Mouse (Mus musculus) adrenal gland, postnatal 14 days (tissue): Measurements from ENCODE around the gene Kif11. TPM values are rescaled to one million over a fixed set of nuclear protein-coding genes. Genes with fewer than 3 reads are reported as not detected.
A peak's percentile ranks its signal among the peaks of the same experiment; 100 is the strongest.

ENCODE experiments used
- DNase-seq: peaks from one replicate; pipeline ENCODE4 v3.0.0; 2021; ENCODE audit warnings: mixed read lengths
- long read RNA-seq, 2 experiments: library from polyadenylated mRNA; stranded (forward); transcript quantifications; one replicate each; pipeline ENCODE4 v2.0.0; 2021
- total RNA-seq: library from RNA; stranded (reverse); gene quantifications from 2 replicates; pipeline ENCODE4 v1.2.3, GENCODE M21; 2021

Gene Kif11
- total RNA-seq, result 10.3 and 12.5 TPM in 2 replicates
- long read RNA-seq, experiment 1, full-length matches to known transcripts, result 9 of 11 reads
- long read RNA-seq, experiment 1, partial matches to known transcripts, result 1 of 11 reads
- long read RNA-seq, experiment 1, other reads (novel, unspliced or antisense), result 1 of 11 reads
- long read RNA-seq, experiment 2, full-length matches to known transcripts, result 3 of 8 reads
- long read RNA-seq, experiment 2, partial matches to known transcripts, result 1 of 8 reads
- long read RNA-seq, experiment 2, other reads (novel, unspliced or antisense), result 4 of 8 reads

GRCm38 (mm10) chr19:37375755-37376615 is at the start of gene Kif11:
Gene Kif11, plus strand, starts transcription at chr19:37376403.
- peak; percentile 99 for DNase-seq

DNA sequence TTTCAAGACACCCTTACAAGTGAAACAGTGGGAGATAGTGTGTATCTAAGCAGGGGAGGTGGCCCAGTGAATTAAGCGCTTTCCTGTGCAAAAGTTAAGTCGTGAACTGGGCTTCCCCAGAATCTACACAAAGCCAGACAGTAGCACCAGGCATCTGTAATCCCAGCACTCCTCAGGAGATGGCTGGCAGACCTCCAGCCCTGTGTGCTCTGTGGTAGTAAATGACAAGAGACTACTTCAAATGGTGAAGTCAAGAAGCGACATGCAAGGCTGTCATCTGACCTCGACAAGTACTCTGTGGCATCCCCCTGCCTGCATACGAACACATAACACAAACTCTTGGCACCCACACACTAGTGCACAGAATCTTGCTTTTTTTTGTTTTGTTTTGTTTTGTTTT is 49.0 kb upstream of the Kif11 start:
- DNase-seq, result no peak

DNA sequence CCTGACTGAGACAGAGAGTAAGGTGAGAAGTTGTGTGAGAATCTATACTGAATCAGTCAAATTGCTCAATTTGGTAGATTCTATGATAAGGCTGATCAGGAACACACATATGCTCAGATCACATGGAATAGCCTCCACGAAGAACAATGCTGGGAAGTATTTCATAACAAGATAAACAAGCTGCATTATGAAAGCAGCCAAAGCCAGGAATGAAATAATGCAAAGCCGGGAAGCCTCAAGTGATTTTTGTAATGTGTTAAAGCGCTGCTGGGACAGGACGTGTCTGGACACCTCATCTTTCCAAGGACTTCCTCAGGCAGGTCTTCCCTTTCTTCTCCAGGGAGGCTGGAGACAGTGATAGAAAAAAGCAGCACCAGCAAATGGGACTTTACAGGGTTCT is 43.5 kb upstream of the Kif11 start:
- DNase-seq, result no peak

- DNase-seq, result no peak
Observed at GRCm38 (mm10) chr19:37333357-37333756, 42.8 kb upstream of the Kif11 start.

GRCm38 (mm10) chr19:37335392-37335791 is 40.8 kb upstream of the Kif11 start:
- DNase-seq, result no peak

DNA sequence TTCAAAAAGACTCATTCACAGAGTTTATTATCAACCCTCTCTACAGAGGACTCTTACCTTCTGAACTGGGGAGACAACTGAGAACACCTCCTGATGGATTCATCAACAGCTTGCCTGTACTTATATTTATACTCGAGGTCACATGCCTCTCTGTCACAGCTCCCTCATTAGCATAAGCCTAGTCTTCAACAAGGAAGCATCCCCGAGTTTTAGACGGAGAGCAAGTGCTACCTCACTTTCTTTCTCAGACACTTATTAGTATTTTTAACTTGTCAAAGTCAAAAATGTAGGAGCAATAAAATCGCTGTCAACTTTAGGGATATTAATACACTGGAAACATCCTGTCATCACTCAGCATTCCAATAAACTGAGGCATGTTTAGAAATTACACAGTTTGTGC is 38.5 kb upstream of the Kif11 start, which contains the start of gene Ide:
Gene Ide, minus strand, starts transcription at position 101 of the 400 bp plus-strand sequence.
- DNase-seq, result no peak

DNA sequence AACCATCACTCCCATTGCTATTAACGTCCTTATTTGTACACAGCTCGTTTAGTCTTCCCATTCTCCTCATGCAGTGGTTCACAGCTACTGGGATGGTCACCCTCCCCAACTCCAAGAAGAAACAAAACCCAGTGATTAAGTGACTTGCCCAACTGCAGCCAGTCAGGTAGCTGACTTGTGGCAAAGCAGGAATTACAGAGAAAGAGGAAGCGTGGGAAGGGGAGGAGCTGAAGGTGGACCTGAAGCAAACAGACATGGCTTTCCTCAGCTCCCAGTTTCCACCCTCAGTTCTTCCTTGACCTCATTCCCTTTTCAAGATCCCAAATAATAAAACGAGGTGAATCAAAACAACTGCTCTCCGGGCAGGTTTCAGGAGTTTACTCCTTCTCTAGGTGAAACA is 35.7 kb upstream of the Kif11 start:
- no peak for DNase-seq

- DNase-seq, result no peak
Observed at GRCm38 (mm10) chr19:37340931-37341330, 35.3 kb upstream of the Kif11 start.

DNA sequence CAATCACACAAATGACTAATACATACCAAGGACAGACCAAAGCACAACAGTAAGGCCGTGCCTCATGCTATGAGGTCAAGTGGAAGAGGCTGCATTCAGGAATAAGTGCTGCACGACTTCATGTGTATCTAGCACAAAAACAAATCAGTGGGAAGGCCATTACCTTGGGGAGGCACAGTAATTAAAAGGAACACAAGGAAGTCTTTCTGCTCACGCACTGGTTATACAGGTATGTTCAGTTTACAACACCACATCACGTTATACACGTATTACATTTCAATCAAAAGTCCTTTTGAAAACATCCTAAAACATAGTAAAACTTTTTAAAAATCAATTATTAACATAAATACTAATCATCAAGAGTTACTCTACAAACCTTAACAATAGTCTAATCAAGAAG is 32.3 kb upstream of the Kif11 start:
- peak; percentile 25 for DNase-seq

GRCm38 (mm10) chr19:37346258-37346657 is 29.9 kb upstream of the Kif11 start:
- DNase-seq, result no peak

- DNase-seq, result peak; percentile 55
Observed at GRCm38 (mm10) chr19:37348331-37348730, 27.9 kb upstream of the Kif11 start.

DNA sequence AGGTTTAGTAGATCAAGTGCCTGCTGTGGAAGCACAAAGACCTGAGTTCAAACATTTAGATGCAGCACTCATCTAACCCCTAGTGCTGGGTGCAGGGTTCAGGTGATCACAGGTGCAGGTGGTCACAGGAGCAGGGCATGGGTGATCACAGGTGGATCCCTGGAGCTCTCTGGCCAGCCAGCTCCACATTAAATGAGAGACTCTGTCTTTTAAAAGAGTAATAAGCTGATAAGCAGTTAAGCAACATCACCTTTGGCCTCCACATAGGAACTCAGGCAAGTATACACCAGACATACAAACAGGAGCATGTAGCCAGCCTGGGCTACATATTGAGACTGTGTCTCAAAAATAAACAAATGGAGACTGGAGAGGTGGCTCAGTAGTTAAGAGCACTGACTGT is 27.3 kb upstream of the Kif11 start:
- DNase-seq, result no peak

DNA sequence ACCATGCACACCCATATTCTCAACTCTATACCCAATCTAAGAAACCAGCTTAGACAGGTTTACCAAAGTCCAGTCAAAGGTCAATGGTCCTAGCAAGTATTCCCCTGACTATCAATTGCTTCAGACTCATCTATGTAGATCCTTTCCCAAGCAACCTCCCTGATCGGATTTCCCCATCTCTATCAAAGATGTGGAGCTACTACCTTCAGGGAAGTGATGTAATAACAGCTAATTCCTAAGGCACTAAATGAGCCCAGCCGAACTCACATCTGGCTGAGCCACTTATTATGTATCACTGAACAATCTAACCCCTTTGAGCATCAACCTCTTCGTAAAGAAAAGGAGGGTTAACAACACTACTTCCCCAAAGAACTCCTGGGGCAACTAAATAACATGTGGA is 23.4 kb upstream of the Kif11 start:
- no peak for DNase-seq

DNA sequence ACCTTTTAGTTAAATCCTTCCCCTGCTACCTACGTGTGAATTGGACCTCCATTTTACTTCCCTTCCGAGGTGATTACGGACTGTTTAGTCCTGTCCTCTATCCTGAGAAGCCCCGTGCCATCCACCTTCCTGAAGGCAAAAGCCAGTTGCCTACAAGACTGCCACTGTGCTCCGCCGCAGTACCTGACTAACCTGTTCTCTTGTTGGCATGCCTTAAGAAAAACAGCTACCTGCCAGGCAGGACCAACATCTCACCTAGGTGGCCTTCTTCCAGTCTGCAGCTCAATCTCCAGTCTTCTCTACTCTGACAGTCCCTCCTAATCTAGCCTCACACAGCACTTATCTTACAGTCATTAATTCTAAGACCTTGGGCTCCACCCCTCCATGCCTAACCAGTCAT is 22.9 kb upstream of the Kif11 start:
- no peak for DNase-seq

- DNase-seq, result no peak
Observed at GRCm38 (mm10) chr19:37360044-37360443, 16.2 kb upstream of the Kif11 start.

DNA sequence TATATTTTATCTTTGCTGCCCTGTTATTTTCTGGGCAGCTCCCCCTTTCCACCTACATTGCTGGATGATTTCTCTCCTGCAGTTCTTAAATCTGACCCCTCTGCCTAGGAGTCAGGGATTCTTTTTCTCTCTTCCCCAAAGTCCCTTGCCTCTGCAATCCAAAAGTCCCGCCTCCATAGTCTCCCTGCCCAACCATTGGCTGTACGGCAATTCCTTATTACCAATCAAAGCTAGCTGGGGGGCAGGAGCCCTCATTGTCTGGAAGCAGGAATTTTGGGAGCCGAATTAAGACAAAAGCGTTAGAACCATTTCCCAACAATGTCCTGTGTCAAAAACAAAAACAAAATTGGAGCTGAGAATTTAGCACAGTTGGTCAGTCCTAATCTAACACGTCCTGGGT is 13.7 kb upstream of the Kif11 start:
- no peak for DNase-seq

DNA sequence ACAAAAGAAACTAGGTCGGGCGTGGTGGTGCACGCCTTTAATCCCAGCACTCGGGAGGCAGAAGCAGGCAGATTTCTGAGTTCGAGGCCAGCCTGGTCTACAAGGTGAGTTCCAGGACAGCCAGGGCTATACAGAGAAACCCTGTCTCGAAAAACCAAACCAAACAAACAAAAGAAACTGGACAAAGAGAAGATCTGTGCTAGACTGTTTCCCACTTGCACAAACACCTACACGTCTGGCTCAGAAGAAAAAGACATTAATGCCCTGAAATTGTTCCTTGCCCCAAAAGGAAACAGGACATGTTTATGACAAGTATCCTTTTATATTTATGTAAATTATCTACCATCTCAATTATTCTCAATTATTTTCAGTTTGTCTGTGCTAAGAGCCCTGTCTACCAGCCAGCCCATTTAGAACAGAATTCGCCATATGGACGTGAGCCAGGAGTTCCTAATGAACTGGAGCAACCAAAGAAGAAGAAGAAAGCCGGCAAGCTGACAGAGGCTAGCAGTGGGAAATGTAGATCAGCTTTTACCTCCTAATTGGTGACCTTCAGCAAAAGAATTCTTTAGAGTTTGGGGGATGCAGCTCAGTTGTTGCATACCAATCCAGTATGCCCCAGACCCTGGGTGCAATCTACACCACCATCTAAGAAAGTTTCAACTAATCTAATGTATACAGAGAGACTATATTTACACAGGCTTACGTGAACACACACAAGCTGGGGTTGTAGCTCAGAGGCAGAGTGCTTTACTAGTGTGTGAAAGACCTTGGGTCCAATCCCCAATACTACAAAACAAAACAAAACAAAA is 12.9 kb upstream of the Kif11 start:
- DNase-seq, result no peak

DNA sequence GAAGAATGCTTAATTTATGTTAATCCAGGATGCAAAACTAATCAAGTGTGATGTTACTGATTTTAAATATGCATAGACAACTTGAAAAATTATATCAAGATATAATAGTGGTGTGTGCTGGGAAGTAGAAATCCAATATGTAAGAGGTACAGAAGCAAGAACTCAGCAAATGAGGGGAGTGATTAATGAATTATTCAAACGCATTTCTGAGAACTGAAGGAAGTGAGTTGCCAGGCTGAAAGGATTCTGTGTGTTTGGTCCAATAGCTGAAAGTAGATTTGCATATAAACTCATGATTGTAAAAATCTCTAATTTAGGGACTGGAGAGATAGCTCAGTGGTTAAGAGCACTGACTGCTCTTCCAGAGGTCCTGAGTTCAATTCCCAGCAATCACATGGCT is 7.2 kb upstream of the Kif11 start:
- no peak for DNase-seq

DNA sequence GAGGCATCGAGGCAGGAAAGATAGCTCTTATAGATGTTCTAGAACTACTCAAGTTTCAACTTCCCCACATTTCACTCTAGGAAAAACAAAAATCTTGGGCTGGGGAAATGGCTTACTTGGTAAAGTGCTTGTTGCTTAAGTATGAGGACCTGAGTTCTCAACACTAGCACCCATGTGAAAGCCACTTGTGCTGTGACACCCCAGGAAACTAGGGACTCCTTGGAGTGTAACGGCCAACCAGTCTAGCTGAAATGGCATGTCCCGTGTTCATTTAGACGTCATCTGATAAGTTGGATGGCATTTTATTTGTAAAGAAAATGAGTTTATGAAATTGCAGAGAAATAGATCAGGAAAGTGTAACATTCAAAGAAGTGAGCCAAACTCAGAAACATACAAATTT is 6.3 kb upstream of the Kif11 start:
- no peak for DNase-seq

DNA sequence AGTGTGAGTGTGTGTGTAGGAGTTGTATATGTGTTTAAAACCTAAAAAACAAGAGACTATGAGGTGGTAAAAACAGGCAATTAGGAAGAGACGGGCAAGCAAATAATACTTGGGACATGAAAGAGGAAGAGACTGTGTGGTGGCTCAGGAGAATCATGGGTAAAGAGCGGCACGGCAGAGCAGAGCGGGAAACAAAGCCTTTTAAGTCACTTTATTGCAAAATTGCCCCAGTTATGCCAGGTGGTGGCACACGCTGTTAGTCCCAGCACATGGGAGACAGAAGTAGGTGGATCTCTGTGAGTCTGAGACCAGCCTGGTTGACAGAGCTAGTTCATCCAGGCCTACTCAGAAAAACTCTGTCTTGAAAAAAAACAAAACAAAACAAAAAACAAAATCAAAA is 5.8 kb upstream of the Kif11 start:
- DNase-seq, result no peak

GRCm38 (mm10) chr19:37374941-37375754 is 1.1 kb upstream of the Kif11 start:
- no peak for DNase-seq

- DNase-seq, result no peak
Observed at GRCm38 (mm10) chr19:37376841-37377240, 638 bp downstream of the Kif11 start.
